ENCODE assay signal across 8 mouse cellular contexts in genomic region chr9:123159330-123159729, GRCm38 (mm10). TPM values are rescaled to one million over a fixed set of nuclear protein-coding genes. Genes with fewer than 3 reads are reported as not detected.
DNase-seq lines count a peak whose midpoint lies in the region; ATAC-seq and TF ChIP-seq lines count a peak whose summit lies in the region.

No protein-coding gene starts in this region.

- no peak overlapping the region for H3K4me2 ChIP-seq in kidney, embryonic 14.5 days (replicated peaks; ENCODE audit: low read depth, low read length)
- no peak overlapping the region for H3K4me2 ChIP-seq in embryonic facial prominence, embryonic 11.5 days (ENCODE audit: low read depth, low read length)
- H3K4me2 ChIP-seq in limb, embryonic 14.5 days (replicated peaks; ENCODE audit: low read depth, low read length, severe bottlenecking), result no peak overlapping the region
- no peak overlapping the region for H3K4me2 ChIP-seq in neural tube, embryonic 15.5 days

- H3K36me3 ChIP-seq in kidney, embryonic 14.5 days (ENCODE audit: control insufficient read depth, insufficient read depth, low read length), result no peaks in the 10 kb centered on the region
- no peaks in the 10 kb centered on the region for H3K36me3 ChIP-seq in embryonic facial prominence, embryonic 11.5 days (replicated peaks; ENCODE audit: control insufficient read depth, insufficient read depth, low read depth, low read length)
- H3K36me3 ChIP-seq in limb, embryonic 14.5 days (ENCODE audit: control insufficient read depth, insufficient read depth, low read length), result no peaks in the 10 kb centered on the region
- no peaks in the 10 kb centered on the region for H3K36me3 ChIP-seq in neural tube, embryonic 15.5 days

- H3K9me3 ChIP-seq in kidney, embryonic 14.5 days (ENCODE audit: control insufficient read depth, low read length), result no peaks in the 10 kb centered on the region
- H3K9me3 ChIP-seq in embryonic facial prominence, embryonic 11.5 days (replicated peaks; ENCODE audit: control insufficient read depth, low read length), result no peaks in the 10 kb centered on the region
- no peaks in the 10 kb centered on the region for H3K9me3 ChIP-seq in limb, embryonic 14.5 days (ENCODE audit: control insufficient read depth, low read length)
- H3K9me3 ChIP-seq in neural tube, embryonic 15.5 days (replicated peaks), result no peaks in the 10 kb centered on the region

- no peak overlapping the region for H3K27ac ChIP-seq in kidney, embryonic 14.5 days (ENCODE audit: low read depth, low read length)
- no peak overlapping the region for H3K27ac ChIP-seq in embryonic facial prominence, embryonic 11.5 days (replicated peaks; ENCODE audit: low read depth, low read length)
- no peak overlapping the region for H3K27ac ChIP-seq in limb, embryonic 14.5 days (replicated peaks; ENCODE audit: low read depth, low read length)
- H3K27ac ChIP-seq in neural tube, embryonic 15.5 days (replicated peaks), result no peak overlapping the region

- H3K27me3 ChIP-seq in kidney, embryonic 14.5 days (ENCODE audit: control insufficient read depth, insufficient read depth, low read length), result no peaks in the 10 kb centered on the region
- H3K27me3 ChIP-seq in embryonic facial prominence, embryonic 11.5 days (ENCODE audit: control insufficient read depth, insufficient read depth, low read length), result no peaks in the 10 kb centered on the region
- H3K27me3 ChIP-seq in limb, embryonic 14.5 days (ENCODE audit: control insufficient read depth, insufficient read depth, low read length), result no peaks in the 10 kb centered on the region
- H3K27me3 ChIP-seq in neural tube, embryonic 15.5 days (replicated peaks), result no peaks in the 10 kb centered on the region

- no peak overlapping the region for H3K4me3 ChIP-seq in kidney, embryonic 14.5 days (ENCODE audit: low read length)
- no peak overlapping the region for H3K4me3 ChIP-seq in embryonic facial prominence, embryonic 11.5 days (ENCODE audit: low read depth, low read length)
- no peak overlapping the region for H3K4me3 ChIP-seq in limb, embryonic 14.5 days (replicated peaks; ENCODE audit: low read length)
- H3K4me3 ChIP-seq in neural tube, embryonic 15.5 days (replicated peaks), result no peak overlapping the region

- no peak for TF ChIP-seq POLR2A in limb, embryonic 14.5 days (IDR thresholded peaks at IDR 0.05; ENCODE audit: borderline replicate concordance, extremely low read depth, insufficient read depth, insufficient read length)

- H3K9ac ChIP-seq in kidney, embryonic 14.5 days (ENCODE audit: low read depth, low read length), result no peak overlapping the region
- H3K9ac ChIP-seq in embryonic facial prominence, embryonic 11.5 days (replicated peaks; ENCODE audit: low read length), result no peak overlapping the region
- H3K9ac ChIP-seq in limb, embryonic 14.5 days (ENCODE audit: low read depth, low read length, severe bottlenecking), result no peak overlapping the region
- no peak overlapping the region for H3K9ac ChIP-seq in neural tube, embryonic 15.5 days (replicated peaks)

- no peak; the same call in 1 of the 2 replicates for ATAC-seq in kidney, embryonic 14.5 days (ENCODE audit: low FRiP score, low TSS enrichment)
- ATAC-seq in activated CD4-positive, CD25-positive, alpha-beta regulatory T cell, adult 4 months, result peak; percentile 75
- ATAC-seq in embryonic facial prominence, embryonic 11.5 days (replicated peaks; ENCODE audit: insufficient number of reproducible peaks, low FRiP score, low TSS enrichment, low read depth), result no peak
- no peak for ATAC-seq in limb, embryonic 14.5 days (ENCODE audit: low FRiP score, low read depth)
- peak; percentile 57; the same call in 1 of the 2 replicates for ATAC-seq in neural tube, embryonic 15.5 days (ENCODE audit: low FRiP score)

- DNase-seq in kidney, adult 11 months, result peak; percentile 56
- peak; percentile 76 for DNase-seq in embryonic facial prominence, embryonic 11.5 days (ENCODE audit: low spot score)
- peak; percentile 87 for DNase-seq in kidney, adult 9 months
- peak; percentile 61 for DNase-seq in limb, embryonic 14.5 days (ENCODE audit: low spot score)
- peak; percentile 65 for DNase-seq in urinary bladder, postnatal 25 days (ENCODE audit: low spot score)

- no peaks in the 10 kb centered on the region for H3K4me1 ChIP-seq in kidney, embryonic 14.5 days (ENCODE audit: control insufficient read depth, insufficient read depth, low read length)
- H3K4me1 ChIP-seq in embryonic facial prominence, embryonic 11.5 days (ENCODE audit: control insufficient read depth, insufficient read depth, low read length), result no peaks in the 10 kb centered on the region
- no peaks in the 10 kb centered on the region; the same call in 1 of the 2 replicates for H3K4me1 ChIP-seq in limb, embryonic 14.5 days (ENCODE audit: control insufficient read depth, insufficient read depth, low read length)
- H3K4me1 ChIP-seq in neural tube, embryonic 15.5 days, result no peaks in the 10 kb centered on the region; the same call in 1 of the 2 replicates

- 59% methylated on average over 7 of the region's 7 CpGs for WGBS in kidney, embryonic 14.5 days
- 59% methylated on average over 7 of the region's 7 CpGs for WGBS in embryonic facial prominence, embryonic 11.5 days
- whole genome bisulfite sequencing in limb, embryonic 14.5 days, result 68% methylated on average over 7 of the region's 7 CpGs
- 72% methylated on average over 7 of the region's 7 CpGs for WGBS in neural tube, embryonic 15.5 days

RNA-seq across cellular contexts. Expression of gene Clec3b, which starts 8.6 kb away (rescaled TPM):
- polyA plus RNA-seq in kidney, embryonic 14.5 days (2014; fragmentation: Nextera tagmentation; extraction: Ambion mirVana), result not detected in 2 replicates
- polyA plus RNA-seq in activated CD4-positive, CD25-positive, alpha-beta regulatory T cell, adult 4 months (2017; shearing (Covaris generic)), result not detected
- not detected in 2 replicates for polyA plus RNA-seq in embryonic facial prominence, embryonic 11.5 days (2014; fragmentation: Nextera tagmentation; extraction: Ambion mirVana)
- 18.1 and 21.0 TPM in 2 replicates for polyA plus RNA-seq in limb, embryonic 14.5 days (2012; rRNA removed)
- 1.1 and 1.6 TPM in 2 replicates for polyA plus RNA-seq in limb, embryonic 14.5 days (2014; fragmentation: Nextera tagmentation; extraction: Ambion mirVana)
- polyA plus RNA-seq in neural tube, embryonic 15.5 days (2015; fragmentation: Nextera tagmentation; extraction: Ambion mirVana), result 3.5 and 4.2 TPM in 2 replicates

RNA-seq across cellular contexts. Expression of gene Exosc7, which starts 46.3 kb away (rescaled TPM):
- 133 and 156 TPM in 2 replicates for polyA plus RNA-seq in kidney, embryonic 14.5 days (2014; fragmentation: Nextera tagmentation; extraction: Ambion mirVana)
- 10 to 100 TPM; 85.5 to 95.0 TPM for polyA plus RNA-seq in activated CD4-positive, CD25-positive, alpha-beta regulatory T cell, adult 4 months (2017; shearing (Covaris generic))
- 106 and 109 TPM in 2 replicates for polyA plus RNA-seq in embryonic facial prominence, embryonic 11.5 days (2014; fragmentation: Nextera tagmentation; extraction: Ambion mirVana)
- 81.1 and 109 TPM in 2 replicates for polyA plus RNA-seq in limb, embryonic 14.5 days (2012; rRNA removed)
- polyA plus RNA-seq in limb, embryonic 14.5 days (2014; fragmentation: Nextera tagmentation; extraction: Ambion mirVana), result 96.5 and 105 TPM in 2 replicates
- polyA plus RNA-seq in neural tube, embryonic 15.5 days (2015; fragmentation: Nextera tagmentation; extraction: Ambion mirVana), result 77.1 and 94.0 TPM in 2 replicates

RNA-seq across cellular contexts. Expression of gene Zdhhc3, which starts 46.3 kb away (rescaled TPM):
- polyA plus RNA-seq in kidney, embryonic 14.5 days (2014; fragmentation: Nextera tagmentation; extraction: Ambion mirVana), result 46.9 and 59.6 TPM in 2 replicates
- 10 to 100 TPM; 13.6 to 19.3 TPM for polyA plus RNA-seq in activated CD4-positive, CD25-positive, alpha-beta regulatory T cell, adult 4 months (2017; shearing (Covaris generic))
- 56.9 and 64.3 TPM in 2 replicates for polyA plus RNA-seq in embryonic facial prominence, embryonic 11.5 days (2014; fragmentation: Nextera tagmentation; extraction: Ambion mirVana)
- 63.5 and 101 TPM in 2 replicates for polyA plus RNA-seq in limb, embryonic 14.5 days (2012; rRNA removed)
- 58.1 and 61.5 TPM in 2 replicates for polyA plus RNA-seq in limb, embryonic 14.5 days (2014; fragmentation: Nextera tagmentation; extraction: Ambion mirVana)
- 81.3 and 84.7 TPM in 2 replicates for polyA plus RNA-seq in neural tube, embryonic 15.5 days (2015; fragmentation: Nextera tagmentation; extraction: Ambion mirVana)

RNA-seq across cellular contexts. Expression of gene Cdcp1, which starts 56.5 kb away (rescaled TPM):
- 5.4 and 10.2 TPM in 2 replicates for polyA plus RNA-seq in kidney, embryonic 14.5 days (2014; fragmentation: Nextera tagmentation; extraction: Ambion mirVana)
- under 1 TPM; 0.57 to 0.97 TPM for polyA plus RNA-seq in activated CD4-positive, CD25-positive, alpha-beta regulatory T cell, adult 4 months (2017; shearing (Covaris generic))
- 3.0 and 3.8 TPM in 2 replicates for polyA plus RNA-seq in embryonic facial prominence, embryonic 11.5 days (2014; fragmentation: Nextera tagmentation; extraction: Ambion mirVana)
- polyA plus RNA-seq in limb, embryonic 14.5 days (2012; rRNA removed), result 6.1 and 7.1 TPM in 2 replicates
- polyA plus RNA-seq in limb, embryonic 14.5 days (2014; fragmentation: Nextera tagmentation; extraction: Ambion mirVana), result 9.1 and 9.3 TPM in 2 replicates
- 0.19 and 2.5 TPM in 2 replicates for polyA plus RNA-seq in neural tube, embryonic 15.5 days (2015; fragmentation: Nextera tagmentation; extraction: Ambion mirVana)

Comparison
In these comparisons a context has a peak if more than half of its experiments do, and no peak if none do; other contexts are left out.
1. ATAC-seq: peak in activated CD4-positive, CD25-positive, alpha-beta regulatory T cell, adult 4 months (single experiment) and neural tube, embryonic 15.5 days (single experiment); none in kidney, embryonic 14.5 days (single experiment), embryonic facial prominence, embryonic 11.5 days (single experiment) and limb, embryonic 14.5 days (single experiment).
2. Peak in every context shown above with its lines, with median percentiles within 50 percentile points of each other: DNase-seq.